Mouse (Mus musculus) heart, adult 2 months (tissue): Measurements from ENCODE around the gene Tnip1.

Experiments used
- CTCF ChIP-seq: fragments of 200-600 bp; IDR thresholded peaks from 2 replicates; pipeline ENCODE4 v1.8.1; 2022; ENCODE audit warnings: antibody characterized with exemption, mild to moderate bottlenecking, moderate library complexity
- POLR2A ChIP-seq: fragments of 200-500 bp; IDR thresholded peaks from 2 replicates; pipeline ENCODE4 v1.6.1; 2011; ENCODE audit warnings: mild to moderate bottlenecking, low read depth, low read length, control low read depth; ENCODE audit not compliant: insufficient read depth

GRCm38 (mm10) chr11:54984085-54984484, 21.4 kb upstream of the Tnip1 start:
- peak; percentile 97 for TF ChIP-seq CTCF
- TF ChIP-seq POLR2A, result no peak
